Mouse (Mus musculus) thymus, postnatal 4 days (tissue): Measurements from ENCODE around the gene Lrfn4.

Experiments used
- DNase-seq: peaks from one replicate; pipeline ENCODE4 v3.0.0; 2021

Lrfn4 gene

GRCm38 (mm10) chr19:4615151-4616093 lies at the start of gene Lrfn4:
Lrfn4 (minus strand) TSS chr19:4615667.
- peak; percentile 71 for DNase-seq

GRCm38 (mm10) chr19:4658156-4658555 lies 42.7 kb upstream of the Lrfn4 start:
- no peak for DNase-seq

- no peak for DNase-seq
These were observed 31.5 kb upstream of the Lrfn4 start for GRCm38 (mm10) chr19:4646917-4647492.

GRCm38 (mm10) chr19:4644271-4644670 lies 28.8 kb upstream of the Lrfn4 start:
- peak; percentile 35 for DNase-seq

- DNase-seq, result no peak
These were observed 20.5 kb upstream of the Lrfn4 start for GRCm38 (mm10) chr19:4635986-4636385.

GRCm38 (mm10) chr19:4628819-4629218 lies 13.4 kb upstream of the Lrfn4 start:
- DNase-seq, result peak; percentile 69

GRCm38 (mm10) chr19:4625829-4626535 lies 10.5 kb upstream of the Lrfn4 start:
- peak; percentile 61 for DNase-seq

GRCm38 (mm10) chr19:4625179-4625828 lies 9.8 kb upstream of the Lrfn4 start, which contains the start of gene Rce1:
Rce1 (minus strand) TSS chr19:4625641.
- DNase-seq, result peak; percentile 96

- DNase-seq, result no peak
These were observed 9.1 kb upstream of the Lrfn4 start for GRCm38 (mm10) chr19:4624406-4625178.

- DNase-seq, result no peak
These were observed 8.5 kb upstream of the Lrfn4 start for GRCm38 (mm10) chr19:4624006-4624405.

- DNase-seq, result no peak
These were observed 8.0 kb upstream of the Lrfn4 start for GRCm38 (mm10) chr19:4623419-4623818.

- DNase-seq, result no peak
These were observed 7.3 kb upstream of the Lrfn4 start for GRCm38 (mm10) chr19:4622780-4623179.

GRCm38 (mm10) chr19:4620721-4621120 lies 5.3 kb upstream of the Lrfn4 start:
- DNase-seq, result no peak

- no peak for DNase-seq
These were observed 4.0 kb upstream of the Lrfn4 start for GRCm38 (mm10) chr19:4619461-4619860.

GRCm38 (mm10) chr19:4618183-4618582 lies 2.7 kb upstream of the Lrfn4 start:
- DNase-seq, result no peak

- DNase-seq, result no peak
These were observed 1.1 kb upstream of the Lrfn4 start for GRCm38 (mm10) chr19:4616546-4616945.

- no peak for DNase-seq
These were observed 939 bp downstream of the Lrfn4 start for GRCm38 (mm10) chr19:4614305-4615150.

- no peak for DNase-seq
These were observed 1.8 kb downstream of the Lrfn4 start for GRCm38 (mm10) chr19:4613464-4614304.

GRCm38 (mm10) chr19:4612181-4612961 lies 3.1 kb downstream of the Lrfn4 start:
- DNase-seq, result no peak
